Mouse (Mus musculus): ENCODE data around the gene Ubl7. TPM values are rescaled to one million over a fixed set of nuclear protein-coding genes. Genes with fewer than 3 reads are reported as not detected.

Ubl7 gene
- polyA plus RNA-seq, 1 experiment from 2014 or later = 177 TPM

DNA sequence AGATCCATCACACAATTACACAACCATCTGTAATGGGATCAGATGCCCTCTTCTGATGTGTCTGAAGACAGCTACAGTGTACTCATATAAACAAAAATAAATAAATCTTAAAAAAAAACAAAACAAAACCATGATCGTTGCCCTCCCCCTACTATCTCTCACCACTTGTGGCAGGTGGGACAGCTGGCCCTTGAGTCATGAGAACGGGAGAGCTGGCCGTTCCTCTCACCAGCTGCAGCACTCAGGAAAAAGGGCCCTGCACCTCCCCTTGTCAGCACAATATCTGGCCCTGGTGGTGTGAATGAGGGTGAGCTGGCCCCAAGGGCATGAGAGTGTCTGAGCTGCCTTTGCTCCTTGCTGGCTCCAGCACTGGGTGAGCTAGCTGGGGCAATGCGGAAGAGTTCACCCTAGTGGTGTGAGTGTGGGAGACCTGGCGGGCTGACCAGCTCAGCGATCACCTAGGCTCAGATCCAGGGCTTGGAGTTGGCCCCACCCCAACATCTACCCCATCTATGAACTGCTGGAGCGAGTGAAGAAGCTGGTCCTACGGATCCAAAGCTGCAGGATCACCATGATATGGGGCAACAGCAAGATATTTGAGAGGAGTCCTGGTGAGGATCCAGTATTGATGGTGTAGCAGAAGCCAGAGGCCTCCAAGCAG, 7.1 kb upstream of the Ubl7 start:
- Histone ChIP-seq H3K4me1 (ENCODE audit: control insufficient read depth, insufficient read depth, low read depth, low read length) (peaks cover 12% of the 10 kb centered on the region), H3K9me3 (ENCODE audit: control insufficient read depth, low read length) (no peaks in the 10 kb centered on the region), H3K4me3 (ENCODE audit: low read length) (no peak overlapping the region), H3K27ac (ENCODE audit: low read depth, low read length) (no peak overlapping the region), H3K4me2 (ENCODE audit: low read length) (no peak overlapping the region), H3K27me3 (replicated peaks; ENCODE audit: control insufficient read depth, insufficient read depth, low read length) (no peaks in the 10 kb centered on the region), H3K9ac (ENCODE audit: low read depth, low read length) (no peak overlapping the region), H3K36me3 (ENCODE audit: control insufficient read depth, insufficient read depth, low read length) (no peaks in the 10 kb centered on the region)
- WGBS = 81% methylated on average over 8 of the region's 8 CpGs
- ATAC-seq = no peak

DNA sequence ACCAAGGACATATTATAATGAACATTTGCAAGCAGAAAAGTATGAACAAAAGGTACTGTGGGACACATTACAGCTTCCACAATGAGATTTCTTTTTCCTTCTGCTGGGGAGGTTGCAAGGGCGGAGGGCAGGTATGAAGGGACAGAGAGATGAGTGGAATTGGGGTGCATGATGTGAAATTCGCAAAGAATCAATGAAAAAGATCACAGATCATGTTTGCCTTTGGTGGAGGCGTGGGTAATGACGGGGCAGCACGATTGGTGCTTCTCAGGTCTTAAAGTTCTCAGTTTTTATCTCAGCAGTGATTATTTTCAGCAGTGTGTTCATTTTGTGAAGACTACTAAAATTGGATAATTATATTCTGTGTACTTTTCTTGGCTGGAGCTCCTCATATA, 6.5 kb upstream of the Ubl7 start:
- H3K9ac ChIP-seq (ENCODE audit: low read depth, low read length) = no peak overlapping the region
- no peaks in the 10 kb centered on the region for H3K9me3 ChIP-seq (ENCODE audit: control insufficient read depth, low read length)
- no peak overlapping the region for H3K27ac ChIP-seq (ENCODE audit: low read depth, low read length)
- ATAC-seq = no peak
- H3K4me3 ChIP-seq (ENCODE audit: low read length) = no peak overlapping the region
- no peaks in the 10 kb centered on the region for H3K36me3 ChIP-seq (ENCODE audit: control insufficient read depth, insufficient read depth, low read length)
- H3K4me2 ChIP-seq (ENCODE audit: low read length) = no peak overlapping the region
- peaks cover 12% of the 10 kb centered on the region for H3K4me1 ChIP-seq (ENCODE audit: control insufficient read depth, insufficient read depth, low read depth, low read length)
- no peaks in the 10 kb centered on the region for H3K27me3 ChIP-seq (replicated peaks; ENCODE audit: control insufficient read depth, insufficient read depth, low read length)
- WGBS = 99% methylated on average over 5 of the region's 5 CpGs

DNA sequence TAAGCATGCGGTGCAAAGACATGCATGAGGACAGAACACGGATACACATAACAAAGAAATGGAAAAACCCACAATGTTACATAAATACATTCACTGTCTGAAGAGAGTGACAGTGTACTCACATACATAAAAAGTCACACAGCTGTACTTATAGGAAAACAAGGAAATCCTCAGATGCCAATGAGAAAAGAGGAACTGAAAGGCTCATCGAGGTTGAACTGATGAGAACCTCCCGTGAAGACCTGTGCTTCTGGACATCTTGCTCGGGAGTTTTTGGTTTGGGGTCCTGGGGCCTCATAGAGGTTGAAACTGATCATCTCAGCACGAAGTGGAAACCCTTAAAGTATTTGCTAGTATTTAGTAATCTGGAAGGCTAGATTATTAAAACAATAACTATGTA, 3.6 kb upstream of the Ubl7 start:
- H3K27me3 ChIP-seq (replicated peaks; ENCODE audit: control insufficient read depth, insufficient read depth, low read length) = no peaks in the 10 kb centered on the region
- H3K4me3 ChIP-seq (ENCODE audit: low read length) = no peak overlapping the region
- no peak for ATAC-seq
- H3K4me2 ChIP-seq (ENCODE audit: low read length) = no peak overlapping the region
- H3K9me3 ChIP-seq (ENCODE audit: control insufficient read depth, low read length) = no peaks in the 10 kb centered on the region
- H3K27ac ChIP-seq (ENCODE audit: low read depth, low read length) = no peak overlapping the region
- WGBS = 85% methylated on average over 6 of the region's 6 CpGs
- H3K9ac ChIP-seq (ENCODE audit: low read depth, low read length) = no peak overlapping the region
- H3K4me1 ChIP-seq (ENCODE audit: control insufficient read depth, insufficient read depth, low read depth, low read length) = peaks cover 9% of the 10 kb centered on the region
- H3K36me3 ChIP-seq (ENCODE audit: control insufficient read depth, insufficient read depth, low read length) = no peaks in the 10 kb centered on the region

DNA sequence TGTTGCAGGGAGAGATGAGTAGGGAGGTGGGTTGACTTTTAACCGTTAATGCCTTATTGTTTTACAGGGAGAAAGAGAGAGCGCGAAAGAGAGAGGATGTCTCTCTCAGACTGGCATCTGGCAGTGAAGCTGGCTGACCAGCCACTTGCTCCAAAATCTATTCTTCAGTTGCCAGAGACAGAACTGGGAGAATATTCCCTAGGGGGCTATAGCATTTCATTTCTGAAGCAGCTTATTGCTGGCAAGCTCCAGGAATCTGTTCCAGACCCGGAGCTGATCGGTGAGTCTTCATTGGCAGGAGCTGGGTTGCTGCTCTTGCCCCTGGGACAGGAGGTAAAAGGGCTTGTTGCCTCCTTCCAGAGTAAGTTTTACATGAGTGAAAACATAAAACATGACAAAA, 1.8 kb downstream of the Ubl7 start:
- no peak overlapping the region for H3K4me3 ChIP-seq (ENCODE audit: low read length)
- H3K27ac ChIP-seq (ENCODE audit: low read depth, low read length) = no peak overlapping the region
- H3K4me2 ChIP-seq (ENCODE audit: low read length) = no peak overlapping the region
- ATAC-seq = no peak
- H3K9me3 ChIP-seq (ENCODE audit: control insufficient read depth, low read length) = no peaks in the 10 kb centered on the region
- peaks cover 5% of the 10 kb centered on the region; the same call in 1 of the 2 replicates for H3K36me3 ChIP-seq (ENCODE audit: control insufficient read depth, insufficient read depth, low read length)
- no peak overlapping the region for H3K9ac ChIP-seq (ENCODE audit: low read depth, low read length)
- H3K4me1 ChIP-seq (ENCODE audit: control insufficient read depth, insufficient read depth, low read depth, low read length) = peaks cover 8% of the 10 kb centered on the region
- H3K27me3 ChIP-seq (replicated peaks; ENCODE audit: control insufficient read depth, insufficient read depth, low read length) = no peaks in the 10 kb centered on the region
- 78% methylated on average over 5 of the region's 5 CpGs for WGBS

DNA sequence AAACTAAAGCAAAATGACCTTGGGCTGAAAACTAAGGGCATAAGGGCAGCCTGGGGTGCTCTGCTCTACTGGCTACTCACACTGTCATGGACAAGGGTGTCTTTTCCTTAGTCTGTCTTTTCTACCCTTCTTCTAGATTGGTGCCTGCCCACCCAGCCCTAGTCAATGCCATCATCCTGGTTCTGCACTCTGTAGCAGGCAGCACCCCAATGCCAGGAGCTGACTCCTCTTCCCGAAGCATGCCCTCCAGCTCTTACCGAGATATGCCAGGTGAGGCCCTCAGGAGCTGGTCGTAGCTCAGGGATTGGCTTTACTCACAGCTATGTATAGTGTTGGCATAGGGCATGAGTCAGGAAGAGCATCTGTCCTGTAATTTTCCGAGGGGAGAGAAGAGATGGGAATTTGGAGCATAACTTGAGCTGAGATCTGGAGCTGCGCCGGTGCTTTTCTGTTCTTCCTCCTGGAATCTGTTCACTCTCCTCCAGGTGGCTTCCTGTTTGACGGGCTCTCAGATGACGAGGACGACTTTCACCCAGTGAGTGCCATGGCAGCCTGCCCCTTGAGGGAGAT, 10.8 kb downstream of the Ubl7 start:
- H3K27ac ChIP-seq (ENCODE audit: low read depth, low read length) = no peak overlapping the region
- H3K27me3 ChIP-seq (replicated peaks; ENCODE audit: control insufficient read depth, insufficient read depth, low read length) = no peaks in the 10 kb centered on the region
- H3K4me2 ChIP-seq (ENCODE audit: low read length) = no peak overlapping the region
- no peak for ATAC-seq
- WGBS = 93% methylated on average over 9 of the region's 9 CpGs
- H3K4me1 ChIP-seq (ENCODE audit: control insufficient read depth, insufficient read depth, low read depth, low read length) = no peaks in the 10 kb centered on the region
- H3K4me3 ChIP-seq (ENCODE audit: low read length) = no peak overlapping the region
- H3K9ac ChIP-seq (ENCODE audit: low read depth, low read length) = no peak overlapping the region
- H3K36me3 ChIP-seq (ENCODE audit: control insufficient read depth, insufficient read depth, low read length) = peaks cover 42% of the 10 kb centered on the region
- H3K9me3 ChIP-seq (ENCODE audit: control insufficient read depth, low read length) = no peaks in the 10 kb centered on the region

DNA sequence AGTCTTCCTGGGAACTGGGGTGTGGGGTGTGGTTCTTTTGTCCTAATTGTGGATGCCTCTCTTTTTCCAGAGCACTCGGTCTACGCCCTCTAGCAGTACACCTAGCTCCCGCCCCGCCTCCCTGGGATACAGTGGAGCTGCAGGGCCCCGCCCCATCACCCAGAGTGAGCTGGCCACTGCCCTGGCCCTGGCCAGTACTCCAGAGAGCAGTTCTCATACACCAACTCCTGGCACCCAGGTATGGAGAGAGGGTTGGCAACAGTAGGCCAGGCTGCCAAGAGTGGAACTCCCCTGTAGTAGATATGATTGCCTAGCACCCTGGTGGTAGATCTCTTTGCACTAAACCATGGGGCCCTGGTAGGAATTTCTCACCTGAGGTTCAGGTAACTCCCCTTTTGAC, 11.6 kb downstream of the Ubl7 start:
- WGBS = 93% methylated on average over 5 of the region's 5 CpGs
- no peak overlapping the region for H3K4me3 ChIP-seq (ENCODE audit: low read length)
- H3K4me1 ChIP-seq (ENCODE audit: control insufficient read depth, insufficient read depth, low read depth, low read length) = no peaks in the 10 kb centered on the region
- no peak for ATAC-seq
- H3K9me3 ChIP-seq (ENCODE audit: control insufficient read depth, low read length) = no peaks in the 10 kb centered on the region
- no peak overlapping the region for H3K9ac ChIP-seq (ENCODE audit: low read depth, low read length)
- no peaks in the 10 kb centered on the region for H3K27me3 ChIP-seq (replicated peaks; ENCODE audit: control insufficient read depth, insufficient read depth, low read length)
- H3K4me2 ChIP-seq (ENCODE audit: low read length) = no peak overlapping the region
- H3K27ac ChIP-seq (ENCODE audit: low read depth, low read length) = no peak overlapping the region
- peaks cover 42% of the 10 kb centered on the region for H3K36me3 ChIP-seq (ENCODE audit: control insufficient read depth, insufficient read depth, low read length)

DNA sequence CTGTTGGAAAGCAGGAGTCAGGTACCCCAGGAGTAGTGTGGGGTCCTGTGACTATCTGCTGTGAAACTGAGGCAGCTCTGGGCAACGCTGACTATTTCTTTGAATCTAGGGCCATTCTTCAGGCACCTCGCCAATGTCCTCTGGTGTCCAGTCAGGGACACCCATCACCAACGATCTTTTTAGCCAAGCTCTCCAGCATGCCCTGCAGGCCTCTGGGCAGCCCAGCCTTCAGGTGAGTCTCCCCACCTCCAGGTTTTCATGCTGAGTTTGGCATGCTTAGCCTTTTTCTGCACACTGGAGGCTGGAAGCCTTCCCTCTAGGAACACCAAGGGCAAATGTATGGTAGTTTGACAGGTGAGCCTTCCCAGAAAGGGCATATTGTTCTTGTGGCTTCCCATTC, 12.3 kb downstream of the Ubl7 start:
- 98% methylated on average over 3 of the region's 3 CpGs for WGBS
- Histone ChIP-seq H3K27me3 (replicated peaks; ENCODE audit: control insufficient read depth, insufficient read depth, low read length) (no peaks in the 10 kb centered on the region), H3K9me3 (ENCODE audit: control insufficient read depth, low read length) (no peaks in the 10 kb centered on the region), H3K9ac (ENCODE audit: low read depth, low read length) (no peak overlapping the region), H3K4me2 (ENCODE audit: low read length) (no peak overlapping the region), H3K4me3 (ENCODE audit: low read length) (no peak overlapping the region), H3K4me1 (ENCODE audit: control insufficient read depth, insufficient read depth, low read depth, low read length) (no peaks in the 10 kb centered on the region), H3K27ac (ENCODE audit: low read depth, low read length) (no peak overlapping the region), H3K36me3 (ENCODE audit: control insufficient read depth, insufficient read depth, low read length) (peaks cover 40% of the 10 kb centered on the region)
- no peak for ATAC-seq

DNA sequence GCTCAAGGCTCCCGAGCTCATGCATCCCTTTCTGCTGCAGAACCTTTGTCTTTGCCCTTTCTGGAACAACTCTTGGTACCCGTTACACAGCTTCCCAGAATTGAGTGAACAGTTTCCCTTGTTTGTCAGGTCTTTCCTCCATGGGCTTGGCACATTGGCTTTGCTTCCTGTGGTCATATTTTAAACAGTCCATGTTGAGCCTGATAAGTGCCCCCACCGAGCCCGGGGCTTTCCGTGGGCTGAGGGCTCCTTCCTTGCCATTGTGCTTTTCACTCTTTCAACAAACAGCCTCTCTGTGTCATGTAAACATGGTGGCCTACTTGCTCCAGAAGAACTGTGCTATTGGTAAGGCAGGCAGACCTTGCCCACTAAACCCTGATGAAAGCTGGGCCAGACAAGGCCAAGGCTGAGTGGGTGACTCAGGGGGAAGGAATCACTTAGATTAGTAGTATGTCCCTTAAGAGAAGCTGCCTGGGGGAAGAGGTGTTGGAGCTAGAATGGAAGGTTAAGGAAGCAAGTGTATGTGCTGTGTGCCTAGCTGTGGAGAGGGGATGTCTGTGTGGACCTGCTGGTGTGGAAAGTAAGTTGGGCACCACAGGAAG, 20.5 kb downstream of the Ubl7 start:
- ATAC-seq = no peak
- no peak overlapping the region for H3K27ac ChIP-seq (ENCODE audit: low read depth, low read length)
- no peak overlapping the region for H3K9ac ChIP-seq (ENCODE audit: low read depth, low read length)
- no peak overlapping the region for H3K4me3 ChIP-seq (ENCODE audit: low read length)
- H3K4me2 ChIP-seq (ENCODE audit: low read length) = no peak overlapping the region
- WGBS = 79% methylated on average over 5 of the region's 5 CpGs
- H3K36me3 ChIP-seq (ENCODE audit: control insufficient read depth, insufficient read depth, low read length) = peaks cover 4% of the 10 kb centered on the region
- H3K4me1 ChIP-seq (ENCODE audit: control insufficient read depth, insufficient read depth, low read depth, low read length) = no peaks in the 10 kb centered on the region
- no peaks in the 10 kb centered on the region for H3K9me3 ChIP-seq (ENCODE audit: control insufficient read depth, low read length)
- no peaks in the 10 kb centered on the region for H3K27me3 ChIP-seq (replicated peaks; ENCODE audit: control insufficient read depth, insufficient read depth, low read length)

DNA sequence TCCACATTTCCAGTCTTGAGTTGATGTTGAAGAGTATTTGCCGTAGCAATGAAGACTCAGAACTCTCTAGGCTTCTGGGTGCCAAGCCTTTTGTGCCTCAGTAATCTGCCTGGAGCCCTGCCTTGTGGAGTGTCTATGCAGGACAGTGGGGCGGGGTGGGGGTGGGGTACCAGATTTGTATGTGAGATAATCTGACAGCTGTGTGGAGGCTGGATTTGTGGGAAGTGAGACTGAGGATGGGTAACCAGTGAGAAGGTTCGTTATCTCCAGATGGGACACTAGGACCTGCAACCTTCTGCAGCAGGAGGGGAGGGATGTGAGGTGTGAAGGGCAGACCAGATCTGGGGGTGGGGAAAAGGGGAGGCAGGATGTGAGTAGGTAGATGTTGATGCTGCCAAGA, 21.5 kb downstream of the Ubl7 start:
- Histone ChIP-seq H3K9me3 (ENCODE audit: control insufficient read depth, low read length) (no peaks in the 10 kb centered on the region), H3K4me2 (ENCODE audit: low read length) (no peak overlapping the region), H3K27ac (ENCODE audit: low read depth, low read length) (no peak overlapping the region), H3K36me3 (ENCODE audit: control insufficient read depth, insufficient read depth, low read length) (peaks cover 4% of the 10 kb centered on the region), H3K9ac (ENCODE audit: low read depth, low read length) (no peak overlapping the region), H3K27me3 (replicated peaks; ENCODE audit: control insufficient read depth, insufficient read depth, low read length) (no peaks in the 10 kb centered on the region), H3K4me1 (ENCODE audit: control insufficient read depth, insufficient read depth, low read depth, low read length) (no peaks in the 10 kb centered on the region), H3K4me3 (ENCODE audit: low read length) (no peak overlapping the region)
- WGBS = 74% methylated on average over 3 of the region's 3 CpGs
- no peak for ATAC-seq

Measured in hindbrain, embryonic 16.5 days (tissue).